Comparison of ENCODE assay signal across 8 mouse cellular contexts in genomic region chr7:69490566-69491466, GRCm38 (mm10).
DNase-seq lines count a peak whose midpoint lies in the region; ATAC-seq and TF ChIP-seq lines count a peak whose summit lies in the region.

No protein-coding gene starts in this region.

- intact Hi-C loops in heart, adult 2 months (cut with DNase I): loop anchor here (1.0 to 10.0 kb wide), 3 partner anchors 844 to 1921 kb away; partner anchors contain the start of gene Nr2f2

- H3K79me2 ChIP-seq in heart, adult 2 months (replicated peaks; ENCODE audit: control insufficient read depth, insufficient read depth, low read length): no peaks in the 10 kb centered on the region

- H3K4me3 ChIP-seq in heart, adult 2 months: no peak overlapping the region
- no peak overlapping the region for H3K4me3 ChIP-seq in heart, embryonic 11.5 days (ENCODE audit: low read depth, low read length)
- H3K4me3 ChIP-seq in kidney, embryonic 16.5 days (ENCODE audit: low read length): peak overlapping the region; percentile 23; the same call in 1 of the 2 replicates
- no peak overlapping the region for H3K4me3 ChIP-seq in limb, embryonic 14.5 days (replicated peaks; ENCODE audit: low read length)

- H3K9ac ChIP-seq in heart, adult 2 months (ENCODE audit: low read depth, low read length): no peak overlapping the region
- H3K9ac ChIP-seq in heart, embryonic 11.5 days (ENCODE audit: low read depth, low read length): no peak overlapping the region
- no peak overlapping the region for H3K9ac ChIP-seq in kidney, embryonic 16.5 days (replicated peaks; ENCODE audit: low read length)
- no peak overlapping the region for H3K9ac ChIP-seq in limb, embryonic 14.5 days (ENCODE audit: low read depth, low read length, severe bottlenecking)

- peak; percentile 94 for TF ChIP-seq CTCF in heart, adult 2 months (IDR thresholded peaks at IDR 0.05)

- no peak overlapping the region for H3K27ac ChIP-seq in heart, adult 2 months
- no peak overlapping the region for H3K27ac ChIP-seq in heart, embryonic 11.5 days (ENCODE audit: low read depth, low read length)
- no peak overlapping the region for H3K27ac ChIP-seq in kidney, embryonic 16.5 days (ENCODE audit: low read length)
- no peak overlapping the region for H3K27ac ChIP-seq in limb, embryonic 14.5 days (replicated peaks; ENCODE audit: low read depth, low read length)

- WGBS in heart, adult 2 months: 37% methylated on average over 16 of the region's 16 CpGs
- 39% methylated on average over 16 of the region's 16 CpGs for WGBS in heart, embryonic 11.5 days (ENCODE audit: insufficient replicate concordance)
- WGBS in kidney, embryonic 16.5 days: 31% methylated on average over 16 of the region's 16 CpGs
- 24% methylated on average over 16 of the region's 16 CpGs for WGBS in limb, embryonic 14.5 days

- TF ChIP-seq EP300 in heart, adult 2 months (IDR thresholded peaks at IDR 0.05; ENCODE audit: insufficient read depth, low read depth, low read length): 0 out of 2 replicates have a peak, but pooled peaks have one; percentile 42

- no peak overlapping the region for H3K4me2 ChIP-seq in heart, embryonic 11.5 days
- H3K4me2 ChIP-seq in kidney, embryonic 16.5 days (replicated peaks; ENCODE audit: low read depth, low read length): peak overlapping the region; percentile 47
- no peak overlapping the region for H3K4me2 ChIP-seq in limb, embryonic 14.5 days (replicated peaks; ENCODE audit: low read depth, low read length, severe bottlenecking)

- H3K27me3 ChIP-seq in heart, adult 2 months (ENCODE audit: control insufficient read depth, insufficient read depth, low read length): no peaks in the 10 kb centered on the region
- H3K27me3 ChIP-seq in heart, embryonic 11.5 days (ENCODE audit: control insufficient read depth, insufficient read depth, low read length): no peaks in the 10 kb centered on the region
- no peaks in the 10 kb centered on the region for H3K27me3 ChIP-seq in kidney, embryonic 16.5 days (ENCODE audit: insufficient read depth, low read length)
- H3K27me3 ChIP-seq in limb, embryonic 14.5 days (ENCODE audit: control insufficient read depth, insufficient read depth, low read length): peaks cover 6% of the 10 kb centered on the region; the same call in 1 of the 2 replicates

- no peaks in the 10 kb centered on the region for H3K9me3 ChIP-seq in heart, embryonic 11.5 days (replicated peaks; ENCODE audit: control insufficient read depth, low read length)
- no peaks in the 10 kb centered on the region for H3K9me3 ChIP-seq in kidney, embryonic 16.5 days (ENCODE audit: low read length)
- H3K9me3 ChIP-seq in limb, embryonic 14.5 days (ENCODE audit: control insufficient read depth, low read length): no peaks in the 10 kb centered on the region

- TF ChIP-seq POLR2A in heart, adult 2 months (IDR thresholded peaks at IDR 0.05; ENCODE audit: insufficient read depth, low read depth, low read length): no peak
- TF ChIP-seq POLR2A in limb, embryonic 14.5 days (IDR thresholded peaks at IDR 0.05; ENCODE audit: borderline replicate concordance, extremely low read depth, insufficient read depth, insufficient read length): 0 out of 2 replicates have a peak, but pooled peaks have one; percentile 6

- ATAC-seq in heart, embryonic 11.5 days (replicated peaks; ENCODE audit: insufficient number of reproducible peaks, low FRiP score, low TSS enrichment): no peak
- peak; percentile 56; the same call in 1 of the 2 replicates for ATAC-seq in granulocyte monocyte progenitor cell, adult 5-6 weeks (replicated peaks; ENCODE audit: poor library complexity, severe bottlenecking)
- peak; percentile 95 for ATAC-seq in kidney, embryonic 16.5 days (ENCODE audit: low FRiP score, low TSS enrichment)
- ATAC-seq in limb, embryonic 14.5 days (ENCODE audit: low FRiP score, low read depth): peak; percentile 79

- DNase-seq in heart, adult 2 months: peak; percentile 30 to 69
- DNase-seq in embryo, embryonic 9.5 days (ENCODE audit: extremely low spot score): peak; percentile 82
- peak; percentile 73 for DNase-seq in limb, embryonic 14.5 days (ENCODE audit: low spot score)
- DNase-seq in neural tube, embryonic 10.5 days (ENCODE audit: extremely low spot score, low spot score): peak; percentile 84
- DNase-seq in urinary bladder, adult 18-20 months (ENCODE audit: low spot score in 2 of 2): peak; percentile 55 to 61

- no peaks in the 10 kb centered on the region for H3K36me3 ChIP-seq in heart, adult 2 months (ENCODE audit: control insufficient read depth, insufficient read depth, low read length)
- H3K36me3 ChIP-seq in heart, embryonic 11.5 days (ENCODE audit: control insufficient read depth, insufficient read depth, low read length): no peaks in the 10 kb centered on the region
- no peaks in the 10 kb centered on the region for H3K36me3 ChIP-seq in kidney, embryonic 16.5 days (ENCODE audit: insufficient read depth, low read length)
- H3K36me3 ChIP-seq in limb, embryonic 14.5 days (ENCODE audit: control insufficient read depth, insufficient read depth, low read length): no peaks in the 10 kb centered on the region

- no peaks in the 10 kb centered on the region for H3K4me1 ChIP-seq in heart, adult 2 months (ENCODE audit: control insufficient read depth, insufficient read depth, low read length)
- H3K4me1 ChIP-seq in heart, embryonic 11.5 days (ENCODE audit: control insufficient read depth, insufficient read depth, low read length): no peaks in the 10 kb centered on the region
- H3K4me1 ChIP-seq in kidney, embryonic 16.5 days (ENCODE audit: insufficient read depth, low read length): peaks cover 9% of the 10 kb centered on the region; the same call in 1 of the 2 replicates
- H3K4me1 ChIP-seq in limb, embryonic 14.5 days (ENCODE audit: control insufficient read depth, insufficient read depth, low read length): peaks cover 6% of the 10 kb centered on the region
